Mouse (Mus musculus) megakaryocyte progenitor cell, adult 5-6 weeks (primary cell): ENCODE measurements around the gene Mettl23. TPM values are rescaled to one million over a fixed set of nuclear protein-coding genes. Genes with fewer than 3 reads are reported as not detected.
A peak's percentile ranks its signal among the peaks of the same experiment; 100 is the strongest.
"Not testable (repeated sequence)": the region's sequence is repeated elsewhere in the genome, so short reads cannot be mapped to it uniquely, and the experiment has no call there.

Experiments used
- ATAC-seq: replicated peaks from 2 replicates; pipeline ENCODE4 v1.8.0; 2016; ENCODE audit warnings: mild to moderate bottlenecking, moderate TSS enrichment, inconsistent platforms; ENCODE audit not compliant: poor library complexity
- total RNA-seq, 2 experiments: library from RNA; stranded (forward) in 1 of 2; stranded (reverse) in 1 of 2; fragments of 157-497, 149-512 nt in 1 of 2; fragments of 200-1000 nt in 1 of 2; gene quantifications; 2 replicates each; pipeline versions ENCODE4 v1.2.3 to v1.2.4; 2015 to 2017

Mettl23 gene
- total RNA-seq, 2 experiments from 2014 or later, result 21.7 to 49.9 TPM

DNA sequence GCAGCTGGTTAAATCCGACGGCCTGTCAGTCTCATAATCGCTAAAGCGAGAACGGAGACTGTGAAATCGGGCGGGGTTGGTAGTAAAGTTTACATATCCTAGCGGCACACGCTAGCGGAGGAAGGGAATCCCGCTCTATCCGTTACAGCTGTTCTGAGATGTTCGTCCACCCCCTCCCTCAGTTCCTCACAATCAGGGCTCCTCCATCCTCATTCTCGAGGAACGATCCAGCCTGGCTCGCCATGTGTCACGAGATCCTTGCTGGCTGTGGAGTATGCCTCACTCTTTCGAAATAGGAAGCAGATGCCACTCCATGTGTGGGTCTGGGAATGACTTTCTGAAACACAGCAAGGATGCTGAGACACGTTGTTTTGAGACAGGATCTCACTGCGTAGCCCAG lies 30.9 kb downstream of the Mettl23 start:
- no peak for ATAC-seq

DNA sequence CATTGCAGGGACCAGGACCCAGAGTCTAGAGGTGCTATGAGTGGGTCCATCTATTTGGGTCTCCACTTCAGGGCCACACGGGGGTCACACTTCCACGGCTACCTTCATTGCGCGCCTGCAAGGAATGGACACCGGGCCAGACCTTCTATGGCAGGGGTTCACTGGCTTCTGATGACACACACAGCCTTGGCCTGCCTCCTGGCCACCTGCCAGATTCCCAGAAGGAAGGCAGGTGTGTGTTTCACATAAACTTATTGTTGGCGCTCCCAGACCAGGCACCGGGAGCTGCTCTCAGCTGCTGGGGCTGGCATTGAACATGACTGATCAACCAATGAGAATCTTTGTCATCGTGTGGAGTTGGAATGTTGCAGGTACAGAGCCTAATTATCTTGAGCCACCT lies 35.4 kb downstream of the Mettl23 start:
- ATAC-seq, result no peak

DNA sequence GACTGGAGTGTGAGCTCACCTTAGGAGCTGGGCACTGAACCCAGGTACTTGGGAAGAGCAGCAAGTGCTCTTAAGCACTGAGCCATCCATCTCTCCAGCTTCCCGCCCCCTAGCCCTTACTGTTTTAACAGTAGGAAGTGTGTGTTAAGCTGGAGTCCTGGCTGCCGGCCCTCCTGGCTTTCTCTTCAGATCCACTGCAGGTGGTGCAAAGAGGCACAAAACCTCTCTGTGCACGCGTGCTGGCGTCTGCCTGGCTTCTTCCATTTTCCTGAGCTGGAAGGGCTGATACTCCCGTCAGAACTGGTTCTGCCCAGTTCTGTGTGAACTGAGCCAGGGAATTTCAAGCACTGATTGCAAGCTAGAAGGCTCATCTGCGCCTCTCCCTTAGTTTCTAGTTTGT lies 37.8 kb downstream of the Mettl23 start:
- ATAC-seq, result no peak

DNA sequence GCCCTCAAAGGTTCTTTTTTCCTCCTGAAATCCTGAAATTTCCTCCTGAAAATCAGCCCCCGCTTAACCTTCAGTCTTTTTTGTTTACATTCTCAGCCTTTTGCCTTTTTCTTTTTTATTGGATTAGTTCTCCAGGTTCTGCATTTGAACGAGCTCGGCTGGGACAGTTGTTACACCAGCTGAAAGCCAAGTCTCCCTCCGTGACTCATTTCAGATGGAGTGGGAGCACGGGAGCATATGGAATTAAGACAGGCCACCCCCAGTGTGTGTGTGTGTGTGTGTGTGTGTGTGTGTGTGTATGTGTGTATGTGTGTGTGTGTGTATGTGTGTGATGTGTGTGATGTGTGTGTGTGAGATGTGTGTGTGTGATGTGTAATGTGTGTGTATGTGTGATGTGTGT lies 38.4 kb downstream of the Mettl23 start:
- ATAC-seq, result no peak

DNA sequence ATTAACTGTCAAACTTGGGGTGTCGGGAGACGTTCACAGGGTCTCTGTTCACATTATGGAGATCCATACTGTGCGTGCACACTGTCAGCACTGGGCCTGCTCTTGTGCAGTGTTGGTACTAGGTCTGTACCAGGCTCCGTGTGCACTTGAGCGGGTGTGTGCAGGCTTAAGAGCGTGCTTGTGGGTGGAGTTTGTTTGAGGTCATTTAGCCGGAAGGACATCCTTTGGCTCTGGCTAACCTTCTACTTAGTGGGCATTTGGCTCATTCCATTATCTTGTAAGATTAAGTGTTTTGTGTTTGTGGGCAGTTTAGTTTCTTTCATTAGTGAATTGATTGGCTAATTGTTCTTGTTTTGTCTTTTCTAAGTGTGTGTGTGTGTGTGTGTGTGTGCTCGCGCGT lies 39.4 kb downstream of the Mettl23 start:
- no peak for ATAC-seq

DNA sequence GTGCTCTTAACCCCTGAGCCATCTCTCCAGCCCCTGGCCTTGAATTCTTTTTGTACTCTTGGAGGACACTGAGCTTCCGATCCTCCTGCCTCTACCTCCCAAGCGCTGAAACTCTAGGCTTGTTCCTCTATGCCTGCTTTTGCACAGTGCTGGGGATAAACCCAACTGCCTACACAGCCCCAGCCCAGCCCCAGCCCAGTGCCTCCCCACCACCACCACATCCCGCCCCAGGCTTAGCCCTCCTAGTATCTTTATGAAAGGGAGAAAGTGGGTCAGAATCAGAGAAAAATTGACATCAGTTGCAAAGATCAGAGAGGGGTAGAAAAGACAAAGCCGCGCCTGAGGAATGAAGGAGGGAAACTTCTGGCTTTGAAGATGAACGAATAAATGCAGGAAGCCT lies 41.0 kb downstream of the Mettl23 start:
- ATAC-seq, result no peak

DNA sequence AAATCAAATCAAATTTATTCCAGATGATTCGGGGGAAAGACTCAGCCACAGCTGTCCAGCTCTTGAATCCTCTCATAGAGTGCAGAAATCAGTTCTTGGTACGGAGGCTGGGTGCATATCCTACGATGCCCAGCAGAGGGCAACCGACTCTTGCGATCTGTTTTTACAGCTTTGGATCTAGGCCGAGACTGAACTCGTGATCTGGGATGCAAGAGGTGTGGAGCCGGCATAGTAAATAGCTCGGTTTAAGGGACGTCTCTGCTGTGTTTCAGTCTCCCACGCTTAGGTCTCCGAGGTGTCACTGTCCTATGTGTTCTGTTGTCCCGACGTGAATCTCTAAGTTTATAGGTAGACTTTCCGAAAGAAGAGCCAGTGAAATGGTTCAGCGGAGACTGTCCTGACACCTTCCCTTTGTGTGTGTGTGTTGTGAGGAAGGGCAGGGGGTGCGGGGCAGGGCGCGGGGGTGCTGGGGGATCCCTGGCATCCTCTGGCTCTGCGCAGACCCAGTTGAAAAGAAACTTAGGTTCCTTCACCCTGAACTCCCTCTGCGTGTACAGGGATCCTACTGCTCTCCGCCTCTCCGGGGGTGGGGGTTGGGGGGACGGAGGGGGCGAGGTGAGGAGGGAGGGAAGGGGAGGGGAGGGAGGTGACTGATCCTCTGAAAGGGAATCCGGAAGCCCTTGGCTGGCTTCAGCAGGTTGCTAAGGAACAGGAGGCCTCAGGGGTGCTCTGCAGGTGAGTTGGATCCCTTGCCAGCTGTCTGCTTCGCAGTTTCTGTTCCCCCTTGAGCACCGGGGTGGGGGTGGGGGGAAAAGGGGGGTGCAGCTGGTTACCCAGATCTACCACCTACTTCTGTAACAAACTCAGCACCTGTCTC lies 42.4 kb downstream of the Mettl23 start:
- peak; percentile 83 for ATAC-seq

DNA sequence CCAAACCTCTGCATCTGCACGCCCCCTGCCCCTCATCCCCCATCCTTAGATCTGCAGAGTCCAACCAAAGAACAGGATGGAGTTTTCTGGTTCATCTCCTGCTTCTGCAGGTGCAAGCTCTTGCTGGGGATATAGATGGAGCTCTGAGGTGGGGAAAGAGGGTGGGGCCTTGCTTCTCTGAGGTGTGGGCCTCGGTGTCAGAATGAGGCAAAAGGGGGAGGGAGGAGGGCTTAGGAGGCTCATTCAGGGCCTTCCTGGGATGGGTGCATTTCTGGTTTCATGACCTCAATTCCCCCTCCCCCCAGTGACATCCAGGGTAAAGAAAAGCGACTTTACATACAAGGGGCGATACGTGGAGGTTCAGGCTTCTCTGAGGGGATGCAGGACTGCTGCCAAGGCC lies 44.1 kb downstream of the Mettl23 start:
- no peak for ATAC-seq

DNA sequence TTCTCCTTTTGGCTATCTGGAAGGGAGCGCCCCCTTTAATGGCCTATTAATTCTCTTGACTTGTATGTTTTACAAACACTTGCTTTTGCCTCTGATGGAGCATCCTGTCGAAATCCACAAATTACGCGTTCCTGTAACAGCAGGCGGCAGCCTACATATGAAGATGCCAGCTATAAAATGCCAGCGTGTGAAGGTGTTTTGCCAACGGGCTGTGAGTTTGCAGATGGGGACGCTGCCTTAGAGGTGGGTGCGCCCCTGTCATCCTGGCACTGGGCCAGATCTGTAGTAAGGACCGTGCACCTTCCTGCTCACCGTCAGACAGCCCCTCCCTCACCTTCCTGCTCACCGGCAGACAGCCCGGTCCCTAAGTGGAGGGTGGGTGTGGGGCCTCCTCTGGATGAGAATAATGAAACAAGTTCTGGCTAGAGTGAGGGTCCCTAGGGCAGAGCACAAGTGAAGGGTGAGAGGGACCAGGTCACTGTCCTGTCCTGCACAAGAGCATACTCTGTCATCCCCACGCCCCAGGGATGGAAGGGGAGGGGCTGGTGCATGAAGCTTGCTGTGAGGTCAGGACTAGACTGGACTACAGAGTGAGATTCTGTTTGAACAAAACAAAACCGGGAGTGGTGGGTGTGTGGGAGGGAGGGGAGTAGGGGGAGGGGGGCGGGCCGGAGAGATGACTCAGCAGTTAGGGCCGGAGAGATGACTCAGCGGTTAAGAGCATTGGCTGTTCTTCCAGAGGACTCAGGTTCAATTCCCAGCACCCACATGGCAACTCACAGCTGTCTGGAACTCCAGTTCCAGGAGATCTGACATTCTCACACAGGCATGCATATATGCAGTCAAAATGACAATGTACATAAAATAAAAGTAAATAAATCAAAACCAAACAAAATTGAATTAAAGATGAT lies 50.7 kb downstream of the Mettl23 start:
- no peak for ATAC-seq

DNA sequence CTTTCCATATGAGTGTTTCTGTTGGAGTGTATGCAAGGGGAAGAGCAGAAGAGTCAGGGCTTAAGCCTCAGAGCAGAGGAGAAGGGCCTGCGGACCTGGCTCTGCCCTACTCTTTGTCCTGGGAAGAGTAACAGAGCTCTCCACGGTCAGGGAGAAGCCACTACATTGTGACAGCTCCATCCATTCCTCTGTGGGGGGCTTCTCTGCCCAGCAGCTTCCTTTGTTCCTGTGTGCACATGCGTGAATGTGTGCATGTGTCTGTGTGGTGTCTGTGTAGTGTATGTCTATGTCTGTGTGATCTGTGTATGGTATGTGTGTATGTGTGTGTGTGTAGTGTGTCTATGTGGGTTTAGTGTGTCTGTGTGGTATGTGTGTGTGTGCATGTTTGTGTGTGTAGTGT lies 52.3 kb downstream of the Mettl23 start:
- ATAC-seq, result no peak

DNA sequence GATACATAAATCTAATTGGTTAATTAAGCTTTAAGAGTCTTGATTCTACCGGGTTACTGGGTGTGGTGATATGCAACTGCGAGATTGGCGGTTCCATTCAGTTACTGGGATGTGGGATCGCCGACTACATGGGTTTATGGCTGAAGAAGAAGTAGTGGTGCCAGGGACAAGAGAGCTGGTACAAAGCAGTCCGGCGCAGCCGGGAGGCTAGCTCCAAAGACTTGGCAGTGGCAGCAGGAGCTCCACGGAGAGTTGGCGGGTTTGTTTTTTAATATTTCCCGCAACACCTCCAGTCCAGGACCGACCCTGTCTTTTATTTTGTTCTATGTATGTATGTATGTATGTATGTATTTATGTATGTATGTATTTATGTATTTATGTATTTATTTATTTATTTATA lies 56.2 kb downstream of the Mettl23 start:
- no peak for ATAC-seq

DNA sequence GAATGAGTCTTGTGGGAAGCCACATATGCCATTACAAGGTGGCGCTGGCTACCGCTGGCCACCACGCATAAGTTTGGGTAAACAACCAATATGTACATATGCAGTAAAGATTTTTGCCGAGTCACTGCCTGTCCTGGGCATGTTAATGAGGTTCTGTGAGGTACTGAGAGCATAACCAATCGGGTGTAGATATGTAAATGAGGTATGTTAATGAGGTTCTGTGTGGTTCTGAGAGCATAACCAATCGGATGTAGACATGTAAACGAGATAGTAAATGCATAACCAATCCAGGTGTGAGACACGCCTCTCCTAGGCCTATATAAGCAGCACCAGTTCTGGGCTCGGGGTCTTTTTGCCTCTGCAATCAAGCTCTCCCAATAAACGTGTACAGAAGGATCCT lies 59.5 kb downstream of the Mettl23 start:
- ATAC-seq, result not testable (repeated sequence)

Other genes with a start within 250 kb of the Mettl23 start
- gene Rhbdf2, start 216.3 kb upstream of the Mettl23 start, total RNA-seq (2015), result 3.7 and 4.9 TPM in 2 replicates
- 2.7 and 3.5 TPM in 2 replicates for gene Rhbdf2, start 216.3 kb upstream of the Mettl23 start, total RNA-seq (2017)
- gene Prcd, start 189.7 kb upstream of the Mettl23 start, total RNA-seq (2015), result 0.47 TPM in 1 of 2 replicates, not detected in the other
- 0.17 TPM in 1 of 2 replicates, not detected in the other for gene Prcd, start 189.7 kb upstream of the Mettl23 start, total RNA-seq (2017)
- not detected in 2 replicates for gene Cygb, start 189.0 kb upstream of the Mettl23 start, total RNA-seq (2015)
- not detected in 2 replicates for gene Cygb, start 189.0 kb upstream of the Mettl23 start, total RNA-seq (2017)
- not detected in 2 replicates for gene St6galnac1, start 67.8 kb upstream of the Mettl23 start, total RNA-seq (2015)
- gene St6galnac1, start 67.8 kb upstream of the Mettl23 start, total RNA-seq (2017), result not detected in 2 replicates
- 0.10 and 1.1 TPM in 2 replicates for gene Mxra7, start 15.2 kb upstream of the Mettl23 start, total RNA-seq (2015)
- not detected in 2 replicates for gene Mxra7, start 15.2 kb upstream of the Mettl23 start, total RNA-seq (2017)
- 42.9 and 43.8 TPM in 2 replicates for gene Jmjd6, start 171 bp downstream of the Mettl23 start, total RNA-seq (2015)
- gene Jmjd6, start 171 bp downstream of the Mettl23 start, total RNA-seq (2017), result 43.6 and 50.1 TPM in 2 replicates
- gene Mfsd11, start 9.2 kb downstream of the Mettl23 start, total RNA-seq (2015), result 13.6 and 14.8 TPM in 2 replicates
- gene Mfsd11, start 9.2 kb downstream of the Mettl23 start, total RNA-seq (2017), result 11.1 and 11.2 TPM in 2 replicates
- 1,322 and 1,338 TPM in 2 replicates for gene Srsf2, start 9.8 kb downstream of the Mettl23 start, total RNA-seq (2015)
- gene Srsf2, start 9.8 kb downstream of the Mettl23 start, total RNA-seq (2017), result 519 and 522 TPM in 2 replicates
- not detected in 2 replicates for gene Mgat5b, start 75.6 kb downstream of the Mettl23 start, total RNA-seq (2015)
- gene Mgat5b, start 75.6 kb downstream of the Mettl23 start, total RNA-seq (2017), result not detected in 2 replicates